Mouse (Mus musculus) ES-E14 (cell line): Measurements from ENCODE around the gene Gtpbp2.

Source experiments
- CHD2 ChIP-seq: IDR thresholded peaks from 2 replicates; pipeline ENCODE4 v1.6.1; 2014; ENCODE audit warnings: mild to moderate bottlenecking, low read depth, low read length, inconsistent platforms
- HCFC1 ChIP-seq: IDR thresholded peaks from 2 replicates; pipeline ENCODE4 v1.6.1; 2012; ENCODE audit warnings: low read length, inconsistent platforms, borderline replicate concordance; ENCODE audit not compliant: insufficient read depth
- ZNF384 ChIP-seq: IDR thresholded peaks from 2 replicates; pipeline ENCODE4 v1.6.1; 2012; ENCODE audit warnings: low read depth, low read length, inconsistent platforms

DNA sequence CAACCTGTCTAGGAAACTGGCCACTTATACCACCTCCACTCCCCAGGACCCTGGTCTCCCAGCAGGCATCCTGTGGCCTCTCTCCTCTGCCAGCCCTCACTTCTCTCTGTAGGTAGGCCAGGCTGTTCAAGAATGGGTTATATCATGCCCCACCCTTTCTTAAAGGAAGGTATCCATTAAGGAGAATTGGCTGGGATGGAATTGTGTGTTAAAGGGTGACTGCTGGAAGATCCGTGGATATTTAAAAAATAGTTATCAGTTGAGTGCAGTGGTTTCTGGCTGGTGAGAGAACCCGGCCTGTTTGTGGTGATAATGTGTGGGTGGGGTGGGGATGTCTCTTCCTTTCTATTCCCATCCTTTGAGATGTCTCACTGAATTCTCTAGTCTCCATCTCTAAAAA lies 1.6 kb upstream of the Gtpbp2 start:
- TF ChIP-seq ZNF384 = no peak
- no peak for TF ChIP-seq CHD2
- no peak for TF ChIP-seq HCFC1
